Mouse (Mus musculus) CH12.LX (cell line): Measurements from ENCODE around the gene Mtrex. TPM values are rescaled to one million over a fixed set of nuclear protein-coding genes. Genes with fewer than 3 reads are reported as not detected.

Experiments used
- DNase-seq: peaks from one replicate; pipeline ENCODE4 v3.0.0-alpha.2; 2013; ENCODE audit errors: extremely low read depth
- H3K27ac ChIP-seq: 2 replicates; pipeline ENCODE4 v1.5.1; 2012; ENCODE audit warnings: low read depth, mild to moderate bottlenecking, control low read depth, moderate library complexity; ENCODE audit not compliant: insufficient read depth
- H3K27me3 ChIP-seq: replicated peaks from 2 replicates; pipeline ENCODE3; 2012; ENCODE audit warnings: inconsistent platforms
- H3K36me3 ChIP-seq, 2 experiments: replicated peaks in 1 of 2; 2 replicates each; pipeline versions ENCODE3 to v1.6.1; 2012; ENCODE audit warnings: inconsistent platforms in 1 of 2, low read length in 1 of 2, mild to moderate bottlenecking in 1 of 2, mixed read lengths in 1 of 2, moderate library complexity in 1 of 2; ENCODE audit not compliant: control insufficient read depth in 1 of 2, insufficient read depth in 1 of 2
- H3K4me1 ChIP-seq, 2 experiments: 2 replicates each; pipeline ENCODE4 v1.6.1; 2012; ENCODE audit warnings: inconsistent platforms in 1 of 2, moderate library complexity in 1 of 2; ENCODE audit not compliant: insufficient read depth in 2 of 2, control insufficient read depth in 1 of 2
- H3K4me2 ChIP-seq: 2 replicates; pipeline ENCODE4 v1.6.1; 2012; ENCODE audit warnings: low read depth, mild to moderate bottlenecking, control low read depth; ENCODE audit not compliant: poor library complexity, insufficient read depth, severe bottlenecking
- H3K4me3 ChIP-seq, 3 experiments: fragments of 150-350 bp in 1 of 3; sonication (generic) in 1 of 3; replicated peaks in 1 of 3; 2 replicates each; pipeline versions ENCODE3 to v1.5.1; 2011 to 2012; ENCODE audit warnings: low read depth in 2 of 3, low read length in 2 of 3, mild to moderate bottlenecking in 2 of 3, moderate library complexity in 2 of 3, control low read depth in 1 of 3, improper control_type of control experiment in 1 of 3, inconsistent platforms in 1 of 3, mixed read lengths in 1 of 3; ENCODE audit not compliant: poor library complexity in 1 of 3
- H3K79me2 ChIP-seq: replicated peaks from 2 replicates; pipeline ENCODE4 v1.6.1; 2012; ENCODE audit warnings: mild to moderate bottlenecking, moderate library complexity; ENCODE audit not compliant: control insufficient read depth, poor library complexity, insufficient read depth, severe bottlenecking; ENCODE audit errors: extremely low read depth
- H3K9ac ChIP-seq: 2 replicates; pipeline ENCODE4 v1.6.1; 2012; ENCODE audit warnings: low read depth, mild to moderate bottlenecking, control low read depth, moderate library complexity; ENCODE audit not compliant: insufficient read depth
- H3K9me3 ChIP-seq: replicated peaks from 2 replicates; pipeline ENCODE3; 2012; ENCODE audit warnings: low read length, inconsistent platforms, mixed read lengths
- ETS1 ChIP-seq: conservative IDR thresholded peaks from 2 replicates; pipeline ENCODE4 v1.6.1; 2012; ENCODE audit warnings: low read depth, mild to moderate bottlenecking, inconsistent platforms, low read length, improper control_type of control experiment, moderate library complexity
- HCFC1 ChIP-seq: IDR thresholded peaks from 2 replicates; pipeline ENCODE4 v1.6.1; 2012; ENCODE audit warnings: low read depth, mild to moderate bottlenecking, inconsistent platforms, low read length, improper control_type of control experiment
- IRF4 ChIP-seq: IDR thresholded peaks from 2 replicates; pipeline ENCODE4 v1.6.1; 2014; ENCODE audit warnings: low read depth, mild to moderate bottlenecking, inconsistent platforms, low read length, improper control_type of control experiment
- JUN ChIP-seq: IDR thresholded peaks from 2 replicates; pipeline ENCODE4 v1.6.1; 2011; ENCODE audit warnings: low read depth, mild to moderate bottlenecking, low read length, improper control_type of control experiment, moderate library complexity; ENCODE audit not compliant: insufficient read depth
- KAT2A ChIP-seq: IDR thresholded peaks from 2 replicates; pipeline ENCODE4 v1.6.1; 2012; ENCODE audit warnings: low read length, improper control_type of control experiment, inconsistent platforms; ENCODE audit not compliant: insufficient replicate concordance
- MAZ ChIP-seq: IDR thresholded peaks from 2 replicates; pipeline ENCODE4 v1.6.1; 2012; ENCODE audit warnings: low read depth, mild to moderate bottlenecking, inconsistent platforms, low read length, improper control_type of control experiment, moderate library complexity
- MEF2A ChIP-seq: IDR thresholded peaks from 2 replicates; pipeline ENCODE4 v1.6.1; 2014; ENCODE audit warnings: low read depth, mild to moderate bottlenecking, inconsistent platforms, low read length, improper control_type of control experiment, borderline replicate concordance
- NELFE ChIP-seq: IDR thresholded peaks from 2 replicates; pipeline ENCODE4 v1.6.1; 2011; ENCODE audit warnings: low read depth, low read length, improper control_type of control experiment
- SIN3A ChIP-seq: IDR thresholded peaks from 2 replicates; pipeline ENCODE4 v1.6.1; 2012; ENCODE audit warnings: low read length, improper control_type of control experiment, inconsistent platforms
- ZNF384 ChIP-seq: IDR thresholded peaks from 2 replicates; pipeline ENCODE4 v1.6.1; 2012; ENCODE audit warnings: low read depth, low read length, improper control_type of control experiment, inconsistent platforms
- dilution Hi-C: fragments of 300-500 bp; cut with MboI; formaldehyde crosslinking; loops from 2 replicates; pipeline ENCODE4 v1.14.3; 2020; ENCODE audit warnings: low sequenced_read_pairs; ENCODE audit not compliant: extremely low pct_unique_long_range_greater_than_20kb, extremely low pct_ligation_motif_present
- in situ Hi-C: fragments of 300-500 bp; cut with MboI; formaldehyde crosslinking; loops from 3 replicates; pipeline ENCODE4 v1.14.3; 2019; ENCODE audit warnings: low sequenced_read_pairs, low pct_ligation_motif_present, low pct_unique_long_range_greater_than_20kb, mixed read lengths
- polyA plus RNA-seq: library from polyadenylated mRNA; unstranded; fragments of >175 nt; gene quantifications from 2 replicates; pipeline ENCODE4 v1.2.1, GENCODE M21; 2012; ENCODE audit warnings: low read depth; ENCODE audit not compliant: insufficient read length
- total RNA-seq, 2 experiments: library from RNA; depleted of rRNA; stranded (reverse); fragments of 300-350 nt in 1 of 2; fragments of >200 nt in 1 of 2; gene quantifications; 2 replicates each; pipeline ENCODE4 v1.2.3; 2012 to 2014

Mtrex gene
- total and polyA plus RNA-seq, 3 experiments = 55.0 to 87.6 (median 63.9) TPM

- peak overlapping the region; percentile 49 for H3K27ac ChIP-seq
- peaks cover 0 to 38% of the 10 kb centered on the region in 2 experiments; a peak in 2 of 4 replicates for H3K4me1 ChIP-seq
- TF ChIP-seq ETS1 = peak; percentile 48
- no peak for TF ChIP-seq MEF2A
- no peak for TF ChIP-seq JUN
Measured at GRCm38 (mm10) chr13:112871500-112872266, 55.5 kb downstream of the Mtrex start.

DNA sequence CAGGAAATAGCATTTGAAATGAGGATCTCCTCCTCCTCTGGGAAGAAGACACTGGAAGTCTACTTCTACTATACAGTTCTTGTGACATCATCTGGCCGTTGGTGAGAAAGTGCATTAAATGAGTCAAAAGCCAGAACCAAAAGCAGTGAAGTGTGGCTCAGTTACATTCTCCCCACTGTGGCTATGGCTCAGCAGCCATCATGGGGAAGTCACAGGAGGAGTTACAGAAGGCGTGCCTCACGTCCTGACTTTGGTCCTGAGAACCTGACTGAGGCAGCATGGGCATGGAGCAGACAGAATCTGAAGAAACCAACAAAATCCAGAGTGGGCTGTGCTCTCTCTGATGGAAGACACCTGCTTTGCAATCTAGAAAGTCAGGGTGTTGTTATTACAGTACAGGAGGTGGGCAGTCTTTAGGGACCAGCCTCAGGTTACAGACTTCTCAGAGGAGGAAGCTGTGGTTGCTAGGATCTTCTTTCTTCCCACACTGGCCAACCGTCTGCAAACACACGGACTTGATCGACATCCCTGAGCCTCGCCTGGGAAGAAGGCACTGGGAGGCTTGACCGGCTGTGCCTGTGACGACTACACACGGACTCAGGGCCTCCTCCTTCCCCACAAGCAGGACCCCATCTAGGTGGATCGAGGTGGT, 57.0 kb downstream of the Mtrex start:
- H3K27ac ChIP-seq = peak overlapping the region; percentile 36
- dilution Hi-C loops = no loop called here
- H3K36me3 ChIP-seq = peaks cover 73 to 96% of the 10 kb centered on the region in 2 experiments
- no peak overlapping the region for H3K4me3 ChIP-seq
- in situ Hi-C loops = loop anchor here (10.0 kb wide), 1 partner anchor 195 kb away; no protein-coding TSS in a partner anchor
- H3K4me2 ChIP-seq = no peak overlapping the region
- DNase-seq = peak; percentile 83
- no peak overlapping the region for H3K9ac ChIP-seq
- peaks cover 0 to 38% of the 10 kb centered on the region in 2 experiments; a peak in 2 of 4 replicates for H3K4me1 ChIP-seq
- no peaks in the 10 kb centered on the region for H3K79me2 ChIP-seq
- peaks cover 5% of the 10 kb centered on the region for H3K9me3 ChIP-seq
- TF ChIP-seq SIN3A (no peak), ZNF384 (no peak), NELFE (no peak), KAT2A (no peak), MAZ (no peak), HCFC1 (no peak), IRF4 (no peak), ETS1 (peak; percentile 26; the same call in 1 of the 2 replicates)
- H3K27me3 ChIP-seq = no peaks in the 10 kb centered on the region

More at GRCm38 (mm10) chr13:112871500-112872266, 55.5 kb downstream of the Mtrex start:
- Histone ChIP-seq H3K4me2 (no peak overlapping the region), H3K4me3 (no peak overlapping the region), H3K9ac (no peak overlapping the region), H3K27me3 (no peaks in the 10 kb centered on the region), H3K36me3 (peaks cover 69 to 93% of the 10 kb centered on the region in 2 experiments), H3K9me3 (no peaks in the 10 kb centered on the region), H3K79me2 (no peaks in the 10 kb centered on the region)
- DNase-seq = peak; percentile 83
- in situ Hi-C loops (loop anchor here (10.0 kb wide), 1 partner anchor 197 kb away; no protein-coding TSS in a partner anchor), dilution Hi-C loops (no loop called here)
